Mouse (Mus musculus) heart, adult 9 months (tissue): ENCODE measurements around the gene Rnf220.

Experiments
- DNase-seq, 2 experiments: peaks; one replicate each; pipeline ENCODE4 v3.0.0; 2022; ENCODE audit warnings: low spot score in 2 of 2

The Rnf220 gene

GRCm38 (mm10) chr4:117380558-117380935 is 116.3 kb downstream of the Rnf220 start:
- no peak for DNase-seq

- no peak for DNase-seq
These were observed 116.9 kb downstream of the Rnf220 start for GRCm38 (mm10) chr4:117379803-117380557.

- no peak for DNase-seq
These were observed 122.7 kb downstream of the Rnf220 start for GRCm38 (mm10) chr4:117374078-117374540.

GRCm38 (mm10) chr4:117373324-117374077 is 123.4 kb downstream of the Rnf220 start:
- DNase-seq: no peak

GRCm38 (mm10) chr4:117371896-117372295 is 125.0 kb downstream of the Rnf220 start:
- DNase-seq: no peak

GRCm38 (mm10) chr4:117370354-117370753 is 126.5 kb downstream of the Rnf220 start:
- no peak for DNase-seq

- DNase-seq: no peak
These were observed 127.3 kb downstream of the Rnf220 start for GRCm38 (mm10) chr4:117369571-117369970.

- DNase-seq: no peak
These were observed 129.5 kb downstream of the Rnf220 start for GRCm38 (mm10) chr4:117367365-117367764.

- DNase-seq: no peak
These were observed 134.8 kb downstream of the Rnf220 start for GRCm38 (mm10) chr4:117362085-117362484.

- DNase-seq: no peak
These were observed 135.3 kb downstream of the Rnf220 start for GRCm38 (mm10) chr4:117361558-117361873.

- DNase-seq: no peak
These were observed 135.9 kb downstream of the Rnf220 start for GRCm38 (mm10) chr4:117360713-117361557.

GRCm38 (mm10) chr4:117359803-117360382 is 137.0 kb downstream of the Rnf220 start:
- DNase-seq: no peak

- no peak for DNase-seq
These were observed 138.9 kb downstream of the Rnf220 start for GRCm38 (mm10) chr4:117357917-117358316.

GRCm38 (mm10) chr4:117357104-117357503 is 139.7 kb downstream of the Rnf220 start:
- DNase-seq: no peak

- peak; percentile 50 to 74 for DNase-seq
These were observed 140.6 kb downstream of the Rnf220 start for GRCm38 (mm10) chr4:117356223-117356622.

- DNase-seq: no peak
These were observed 142.2 kb downstream of the Rnf220 start for GRCm38 (mm10) chr4:117354651-117355050.

GRCm38 (mm10) chr4:117352957-117353356 is 143.9 kb downstream of the Rnf220 start:
- no peak for DNase-seq

GRCm38 (mm10) chr4:117352071-117352470 is 144.8 kb downstream of the Rnf220 start:
- DNase-seq: peak; percentile 34 to 47

- DNase-seq: no peak
These were observed 146.6 kb downstream of the Rnf220 start for GRCm38 (mm10) chr4:117350139-117350693.

- DNase-seq: no peak
These were observed 147.5 kb downstream of the Rnf220 start for GRCm38 (mm10) chr4:117349327-117349726.

- DNase-seq: no peak
These were observed 150.8 kb downstream of the Rnf220 start for GRCm38 (mm10) chr4:117346025-117346424.
